Mouse (Mus musculus): ENCODE measurements around the gene Nav2.

DNA sequence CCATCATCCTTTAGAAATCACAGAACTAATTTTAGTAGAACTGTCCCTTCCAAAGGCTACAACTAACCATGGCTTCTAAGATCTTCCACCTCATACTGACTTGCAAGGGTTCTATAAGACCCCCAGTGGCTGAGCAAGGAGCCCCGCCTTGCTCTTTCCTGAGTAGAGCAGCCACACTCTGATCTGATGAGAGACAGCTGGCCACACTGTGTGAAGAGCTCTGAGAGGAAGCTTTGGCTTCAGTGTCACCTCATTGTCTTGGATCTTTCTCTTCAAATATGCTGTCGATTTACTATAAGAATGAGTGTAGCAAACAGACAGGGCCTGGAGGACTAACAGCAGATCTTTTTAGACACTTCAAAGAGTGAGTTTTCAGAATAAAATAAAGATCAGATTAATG lies 673.4 kb downstream of the Nav2 start:
- no peak for TF ChIP-seq POLR2A (IDR thresholded peaks at IDR 0.05; ENCODE audit: insufficient read depth, low read length)
- no peak for TF ChIP-seq CTCF (IDR thresholded peaks at IDR 0.05; ENCODE audit: low read depth, low read length)
- TF ChIP-seq EP300 (IDR thresholded peaks at IDR 0.05; ENCODE audit: insufficient read depth, low read depth, low read length), result no peak

Measured in ES-Bruce4 (cell line).